Mouse (Mus musculus): ENCODE data around the gene Extl2. TPM values are rescaled to one million over a fixed set of nuclear protein-coding genes. Genes with fewer than 3 reads are reported as not detected.

The Extl2 gene
- polyA plus RNA-seq, 1 experiment = 12.5 TPM

GRCm38 (mm10) chr3:116009622-116010344 lies 2.5 kb downstream of the Extl2 start:
- TF ChIP-seq POLR2A (IDR thresholded peaks at IDR 0.05; ENCODE audit: borderline replicate concordance, extremely low read depth, insufficient read depth, insufficient read length, poor library complexity, severe bottlenecking) = no peak
- TF ChIP-seq CTCF (IDR thresholded peaks at IDR 0.05; ENCODE audit: borderline replicate concordance, extremely low read depth, insufficient read depth, insufficient read length) = no peak

DNA sequence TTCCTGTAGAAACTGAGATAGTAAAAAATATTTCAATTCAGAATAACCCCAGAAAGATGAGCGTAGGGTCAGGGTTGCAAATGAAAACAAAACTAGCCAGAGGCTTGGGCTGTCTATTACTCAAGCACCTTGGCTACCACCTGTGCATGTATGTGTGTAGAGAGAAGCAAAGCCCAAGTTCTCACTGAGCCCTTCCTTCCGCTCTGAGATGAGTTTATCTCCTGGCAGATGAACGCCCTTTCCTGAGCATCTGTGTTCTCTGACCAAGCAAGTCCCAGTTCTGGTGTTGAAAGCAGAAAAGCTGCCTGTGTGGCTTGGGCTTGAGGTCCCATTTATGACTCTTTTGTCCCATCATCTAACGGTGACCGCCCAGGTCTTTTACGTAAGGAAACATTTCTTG lies 7.6 kb downstream of the Extl2 start:
- DNase-seq (ENCODE audit: low read depth) = no peak
- no peak for TF ChIP-seq CTCF (IDR thresholded peaks at IDR 0.05; ENCODE audit: borderline replicate concordance, extremely low read depth, insufficient read depth, insufficient read length)
- TF ChIP-seq POLR2A (IDR thresholded peaks at IDR 0.05; ENCODE audit: borderline replicate concordance, extremely low read depth, insufficient read depth, insufficient read length, poor library complexity, severe bottlenecking) = no peak

More at GRCm38 (mm10) chr3:116009622-116010344, 2.5 kb downstream of the Extl2 start:
- DNase-seq (ENCODE audit: low read depth) = no peak

GRCm38 (mm10) chr3:116016116-116016515 lies 8.9 kb downstream of the Extl2 start:
- DNase-seq (ENCODE audit: low read depth) = peak; percentile 60
- TF ChIP-seq CTCF (IDR thresholded peaks at IDR 0.05; ENCODE audit: borderline replicate concordance, extremely low read depth, insufficient read depth, insufficient read length) = no peak

DNA sequence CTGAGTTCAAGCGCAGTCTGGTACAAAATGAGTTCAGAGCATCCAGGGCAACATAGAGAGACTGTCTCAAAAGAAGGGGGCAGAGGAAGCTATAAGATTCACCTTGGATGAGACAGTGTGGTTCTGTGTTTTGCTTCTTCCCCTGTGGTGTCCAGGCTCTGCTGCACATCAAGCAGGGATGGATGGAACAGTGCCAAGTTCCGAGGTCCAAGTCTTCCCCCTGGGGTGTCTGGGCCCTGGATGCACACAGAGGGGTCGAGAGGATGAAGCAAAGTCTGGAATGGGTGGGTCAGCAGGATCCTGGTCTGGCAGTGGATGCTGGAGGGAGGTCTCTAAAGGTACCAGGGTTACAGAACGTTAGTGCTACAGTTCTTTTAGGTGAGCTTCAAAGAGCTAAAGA lies 11.3 kb downstream of the Extl2 start:
- no peak for DNase-seq (ENCODE audit: low read depth)

DNA sequence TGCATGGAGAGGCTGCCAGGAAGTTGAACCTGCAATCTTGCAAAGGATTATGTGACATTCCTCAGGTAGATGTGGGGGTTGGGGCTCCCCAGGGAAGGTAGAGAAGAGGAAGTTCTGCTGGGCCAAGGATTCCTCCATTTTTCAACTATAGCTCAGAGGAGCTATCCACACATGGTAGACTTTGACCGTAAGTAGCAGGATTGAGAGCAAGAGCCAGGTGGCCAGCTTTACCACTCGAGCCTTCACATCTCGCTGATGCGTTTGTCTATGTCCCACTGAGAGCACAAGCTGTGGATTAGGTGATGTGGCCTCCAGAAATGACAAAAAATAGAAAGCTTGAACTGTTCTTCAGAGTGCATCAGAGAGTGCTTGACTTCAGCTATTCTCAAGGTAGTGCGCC lies 11.9 kb downstream of the Extl2 start:
- DNase-seq (ENCODE audit: low read depth) = no peak
- TF ChIP-seq CTCF (IDR thresholded peaks at IDR 0.05; ENCODE audit: borderline replicate concordance, extremely low read depth, insufficient read depth, insufficient read length) = no peak

More for the DNA sequence above, 11.3 kb downstream of the Extl2 start:
- TF ChIP-seq POLR2A (IDR thresholded peaks at IDR 0.05; ENCODE audit: borderline replicate concordance, extremely low read depth, insufficient read depth, insufficient read length, poor library complexity, severe bottlenecking) (no peak), CTCF (IDR thresholded peaks at IDR 0.05; ENCODE audit: borderline replicate concordance, extremely low read depth, insufficient read depth, insufficient read length) (no peak)

- no peak for DNase-seq (ENCODE audit: low read depth)
- no peak for TF ChIP-seq CTCF (IDR thresholded peaks at IDR 0.05; ENCODE audit: borderline replicate concordance, extremely low read depth, insufficient read depth, insufficient read length)
- TF ChIP-seq POLR2A (IDR thresholded peaks at IDR 0.05; ENCODE audit: borderline replicate concordance, extremely low read depth, insufficient read depth, insufficient read length, poor library complexity, severe bottlenecking) = no peak
Measured at GRCm38 (mm10) chr3:116024236-116024635, 17.0 kb downstream of the Extl2 start.

- TF ChIP-seq POLR2A (IDR thresholded peaks at IDR 0.05; ENCODE audit: borderline replicate concordance, extremely low read depth, insufficient read depth, insufficient read length, poor library complexity, severe bottlenecking) = no peak
- TF ChIP-seq CTCF (IDR thresholded peaks at IDR 0.05; ENCODE audit: borderline replicate concordance, extremely low read depth, insufficient read depth, insufficient read length) = no peak
- peak; percentile 58 for DNase-seq (ENCODE audit: low read depth)
Measured at GRCm38 (mm10) chr3:116024669-116025068, 17.4 kb downstream of the Extl2 start.

- TF ChIP-seq POLR2A (IDR thresholded peaks at IDR 0.05; ENCODE audit: borderline replicate concordance, extremely low read depth, insufficient read depth, insufficient read length, poor library complexity, severe bottlenecking) (no peak), CTCF (IDR thresholded peaks at IDR 0.05; ENCODE audit: borderline replicate concordance, extremely low read depth, insufficient read depth, insufficient read length) (no peak)
Measured at GRCm38 (mm10) chr3:116025701-116026100, 18.4 kb downstream of the Extl2 start.

DNA sequence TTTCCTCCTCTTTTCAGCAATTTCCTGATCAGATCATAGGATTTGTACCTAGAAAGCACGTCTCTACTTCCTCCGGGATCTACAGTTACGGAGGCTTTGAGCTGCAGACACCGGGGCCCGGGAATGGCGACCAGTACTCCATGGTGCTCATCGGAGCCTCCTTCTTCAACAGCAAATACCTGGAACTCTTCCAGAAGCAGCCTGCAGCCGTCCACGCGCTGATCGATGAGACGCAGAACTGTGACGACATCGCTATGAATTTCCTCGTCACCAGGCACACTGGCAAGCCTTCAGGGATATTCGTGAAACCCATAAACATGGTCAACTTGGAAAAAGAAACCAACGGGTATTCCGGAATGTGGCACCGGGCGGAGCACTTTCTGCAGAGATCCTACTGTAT lies 19.7 kb downstream of the Extl2 start:
- no peak for DNase-seq (ENCODE audit: low read depth)
- TF ChIP-seq CTCF (IDR thresholded peaks at IDR 0.05; ENCODE audit: borderline replicate concordance, extremely low read depth, insufficient read depth, insufficient read length) (no peak), POLR2A (IDR thresholded peaks at IDR 0.05; ENCODE audit: borderline replicate concordance, extremely low read depth, insufficient read depth, insufficient read length, poor library complexity, severe bottlenecking) (no peak)

More at GRCm38 (mm10) chr3:116025701-116026100, 18.4 kb downstream of the Extl2 start:
- DNase-seq (ENCODE audit: low read depth) = peak; percentile 31

DNA sequence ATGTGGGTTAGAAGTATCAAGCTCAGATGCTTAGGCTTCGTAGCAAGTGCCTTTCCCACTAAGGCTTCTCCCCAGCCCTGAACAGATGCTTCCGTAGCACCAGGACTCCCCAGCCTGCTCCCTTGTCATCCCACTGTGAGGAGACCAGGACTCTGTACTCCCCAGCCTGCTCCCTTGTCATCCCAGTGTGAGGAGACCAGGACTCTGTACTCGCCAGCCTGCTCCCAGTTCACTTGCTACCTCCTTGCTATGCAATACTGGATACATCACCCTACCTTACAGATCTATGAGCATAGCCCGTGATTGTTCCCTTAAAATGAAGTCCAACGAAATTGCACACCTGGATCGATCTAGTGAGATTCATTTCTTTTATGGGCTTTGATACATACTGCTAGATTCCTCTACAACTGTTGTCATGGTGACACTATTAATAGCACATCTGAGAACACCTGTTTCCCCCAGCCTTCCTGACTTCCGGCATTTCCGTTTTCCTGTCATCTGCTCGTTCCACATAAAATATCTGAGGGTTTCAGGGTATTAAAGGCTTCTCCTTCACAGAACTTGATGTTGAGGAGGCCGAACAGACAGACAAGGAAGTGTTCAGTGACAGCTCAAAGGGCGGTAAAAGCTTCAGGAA lies 23.0 kb downstream of the Extl2 start:
- no peak for DNase-seq (ENCODE audit: low read depth)
- TF ChIP-seq CTCF (IDR thresholded peaks at IDR 0.05; ENCODE audit: borderline replicate concordance, extremely low read depth, insufficient read depth, insufficient read length) (no peak), POLR2A (IDR thresholded peaks at IDR 0.05; ENCODE audit: borderline replicate concordance, extremely low read depth, insufficient read depth, insufficient read length, poor library complexity, severe bottlenecking) (no peak)

DNA sequence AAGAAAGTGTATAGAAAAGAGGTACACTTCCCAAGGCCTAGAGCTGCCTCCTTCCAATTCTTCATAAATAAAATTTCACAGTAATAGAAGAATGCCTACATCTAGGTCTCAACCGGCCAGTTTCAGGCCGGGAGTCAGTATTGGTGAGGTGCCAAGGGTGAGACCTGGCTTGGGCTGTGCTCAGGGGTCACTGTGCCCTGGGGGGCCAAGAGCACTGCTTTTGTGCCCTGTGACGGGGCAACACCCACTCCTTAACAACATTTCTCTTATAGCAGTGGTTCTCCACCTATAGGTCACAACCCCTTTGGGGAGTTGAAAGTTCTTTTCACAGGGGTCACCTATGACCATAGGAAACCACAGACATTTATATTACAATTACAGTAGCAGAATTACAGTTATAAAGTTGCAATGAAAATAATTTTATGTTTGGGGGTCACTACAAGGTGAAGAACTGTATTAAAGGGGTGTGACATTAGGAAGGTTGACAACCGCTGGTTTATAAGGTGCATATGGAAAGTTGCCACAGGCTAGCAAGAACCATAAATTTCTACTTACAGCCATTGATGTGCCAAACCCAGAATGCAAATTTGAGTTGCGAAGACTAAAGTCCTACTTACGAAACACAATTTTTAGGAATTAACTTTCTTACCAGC lies 26.1 kb downstream of the Extl2 start:
- TF ChIP-seq POLR2A (IDR thresholded peaks at IDR 0.05; ENCODE audit: borderline replicate concordance, extremely low read depth, insufficient read depth, insufficient read length, poor library complexity, severe bottlenecking) (no peak), CTCF (IDR thresholded peaks at IDR 0.05; ENCODE audit: borderline replicate concordance, extremely low read depth, insufficient read depth, insufficient read length) (0 out of 2 replicates have a peak, but pooled peaks have one; percentile 17)
- no peak for DNase-seq (ENCODE audit: low read depth)

DNA sequence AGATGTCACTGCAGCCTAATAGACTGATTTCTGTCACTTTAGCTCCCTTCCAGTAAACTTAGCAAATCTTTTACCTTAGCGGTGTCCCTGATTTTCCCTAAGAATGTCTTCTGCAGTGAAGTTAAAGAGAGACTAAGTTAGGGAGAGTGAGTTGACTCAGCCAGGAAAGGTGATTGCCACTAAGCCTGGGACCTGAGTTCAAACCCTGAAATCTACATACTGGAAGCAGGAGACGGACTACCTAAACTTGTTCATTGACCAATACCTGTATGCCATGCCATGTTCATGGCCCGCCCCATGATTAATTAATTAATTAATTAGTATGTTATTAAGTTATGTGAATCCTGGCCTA lies 26.6 kb downstream of the Extl2 start:
- TF ChIP-seq CTCF (IDR thresholded peaks at IDR 0.05; ENCODE audit: borderline replicate concordance, extremely low read depth, insufficient read depth, insufficient read length) = no peak
- TF ChIP-seq POLR2A (IDR thresholded peaks at IDR 0.05; ENCODE audit: borderline replicate concordance, extremely low read depth, insufficient read depth, insufficient read length, poor library complexity, severe bottlenecking) = no peak
- peak; percentile 91 for DNase-seq (ENCODE audit: low read depth)
